Mouse (Mus musculus) bone marrow, adult 2 months (tissue): ENCODE data around the gene Commd3.

Source experiments
- CTCF ChIP-seq: fragments of 200-500 bp; IDR thresholded peaks from 2 replicates; pipeline ENCODE4 v1.5.1; 2011; ENCODE audit warnings: low read length, control low read depth; ENCODE audit not compliant: control insufficient read depth, insufficient read depth
- POLR2A ChIP-seq: fragments of 200-500 bp; IDR thresholded peaks from 2 replicates; pipeline ENCODE4 v1.6.1; 2011; ENCODE audit warnings: low read depth, mild to moderate bottlenecking, control low read depth, low read length, borderline replicate concordance; ENCODE audit not compliant: control insufficient read depth

DNA sequence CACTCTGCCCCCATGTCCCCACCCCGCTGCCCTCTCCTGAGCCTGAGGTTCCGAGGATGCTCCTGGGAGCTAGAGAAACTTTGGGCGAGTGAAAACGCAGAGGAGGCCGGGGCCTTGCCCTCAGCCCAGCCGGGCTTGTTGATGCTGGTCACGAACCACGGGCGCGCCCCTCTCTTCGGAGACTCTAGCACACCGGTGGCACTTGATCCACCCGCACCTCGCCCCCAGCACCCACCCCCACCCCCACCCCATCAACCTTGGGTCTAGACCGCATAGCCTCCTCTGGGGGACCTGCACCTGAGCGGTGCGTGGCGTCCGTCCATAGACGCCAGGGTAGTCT is 22.4 kb downstream of the Commd3 start:
- TF ChIP-seq CTCF (no peak), POLR2A (no peak)
